Mouse (Mus musculus) testis, adult 2 months (tissue): ENCODE results near the gene Kcnab1. TPM values are rescaled to one million over a fixed set of nuclear protein-coding genes. Genes with fewer than 3 reads are reported as not detected.

Experiments used
- H3K27ac ChIP-seq: fragments of 200-500 bp; 2 replicates; pipeline ENCODE4 v1.5.1; 2012; ENCODE audit warnings: low read depth, low read length; ENCODE audit not compliant: control insufficient read depth, insufficient read depth
- H3K27me3 ChIP-seq: fragments of 200-500 bp; 2 replicates; pipeline ENCODE4 v1.6.1; 2012; ENCODE audit warnings: mild to moderate bottlenecking, low read length, moderate library complexity; ENCODE audit not compliant: control insufficient read depth, insufficient read depth
- H3K36me3 ChIP-seq: fragments of 200-500 bp; 2 replicates; pipeline ENCODE4 v1.6.1; 2012; ENCODE audit warnings: mild to moderate bottlenecking, low read length; ENCODE audit not compliant: control insufficient read depth, insufficient read depth
- H3K4me1 ChIP-seq: fragments of 200-500 bp; 2 replicates; pipeline ENCODE4 v1.6.1; 2012; ENCODE audit warnings: low read length; ENCODE audit not compliant: control insufficient read depth, insufficient read depth
- H3K4me3 ChIP-seq: fragments of 200-500 bp; 2 replicates; pipeline ENCODE4 v1.5.1; 2012; ENCODE audit warnings: low read depth, mild to moderate bottlenecking, low read length, moderate library complexity, mixed read lengths; ENCODE audit not compliant: control insufficient read depth
- CTCF ChIP-seq: fragments of 200-500 bp; IDR thresholded peaks from 2 replicates; pipeline ENCODE4 v1.5.1; 2012; ENCODE audit warnings: low read depth, mild to moderate bottlenecking, inconsistent platforms, low read length, moderate library complexity; ENCODE audit not compliant: control insufficient read depth, insufficient read depth, insufficient replicate concordance
- POLR2A ChIP-seq: fragments of 200-500 bp; IDR thresholded peaks from 2 replicates; pipeline ENCODE4 v1.6.1; 2012; ENCODE audit warnings: low read depth, mild to moderate bottlenecking, inconsistent platforms, low read length, moderate library complexity; ENCODE audit not compliant: control insufficient read depth
- polyA plus RNA-seq: library from polyadenylated mRNA; depleted of rRNA; stranded (reverse); fragments of >200 nt; gene quantifications from 2 replicates; pipeline ENCODE4 v1.2.3, GENCODE M21; 2012

The Kcnab1 gene
- polyA plus RNA-seq, 1 experiment: 2.5 TPM

GRCm38 (mm10) chr3:65340173-65340951, 231.2 kb downstream of the Kcnab1 start:
- no peaks in the 10 kb centered on the region for H3K27me3 ChIP-seq
- H3K4me3 ChIP-seq: no peak overlapping the region
- H3K36me3 ChIP-seq: no peaks in the 10 kb centered on the region
- no peak overlapping the region for H3K27ac ChIP-seq
- TF ChIP-seq POLR2A (no peak), CTCF (no peak)
- peaks cover 2% of the 10 kb centered on the region; the same call in 1 of the 2 replicates for H3K4me1 ChIP-seq

- Histone ChIP-seq H3K27ac (no peak overlapping the region), H3K4me3 (no peak overlapping the region), H3K36me3 (no peaks in the 10 kb centered on the region), H3K27me3 (no peaks in the 10 kb centered on the region), H3K4me1 (no peaks in the 10 kb centered on the region)
- TF ChIP-seq CTCF: no peak
- no peak for TF ChIP-seq POLR2A
Measured at GRCm38 (mm10) chr3:65346176-65346575, 237.0 kb downstream of the Kcnab1 start.

- Histone ChIP-seq H3K27me3 (no peaks in the 10 kb centered on the region), H3K4me1 (peaks cover 3% of the 10 kb centered on the region), H3K27ac (no peak overlapping the region), H3K36me3 (no peaks in the 10 kb centered on the region), H3K4me3 (no peak overlapping the region)
- TF ChIP-seq POLR2A (no peak), CTCF (no peak)
Measured at GRCm38 (mm10) chr3:65352278-65353127, 243.3 kb downstream of the Kcnab1 start.

DNA sequence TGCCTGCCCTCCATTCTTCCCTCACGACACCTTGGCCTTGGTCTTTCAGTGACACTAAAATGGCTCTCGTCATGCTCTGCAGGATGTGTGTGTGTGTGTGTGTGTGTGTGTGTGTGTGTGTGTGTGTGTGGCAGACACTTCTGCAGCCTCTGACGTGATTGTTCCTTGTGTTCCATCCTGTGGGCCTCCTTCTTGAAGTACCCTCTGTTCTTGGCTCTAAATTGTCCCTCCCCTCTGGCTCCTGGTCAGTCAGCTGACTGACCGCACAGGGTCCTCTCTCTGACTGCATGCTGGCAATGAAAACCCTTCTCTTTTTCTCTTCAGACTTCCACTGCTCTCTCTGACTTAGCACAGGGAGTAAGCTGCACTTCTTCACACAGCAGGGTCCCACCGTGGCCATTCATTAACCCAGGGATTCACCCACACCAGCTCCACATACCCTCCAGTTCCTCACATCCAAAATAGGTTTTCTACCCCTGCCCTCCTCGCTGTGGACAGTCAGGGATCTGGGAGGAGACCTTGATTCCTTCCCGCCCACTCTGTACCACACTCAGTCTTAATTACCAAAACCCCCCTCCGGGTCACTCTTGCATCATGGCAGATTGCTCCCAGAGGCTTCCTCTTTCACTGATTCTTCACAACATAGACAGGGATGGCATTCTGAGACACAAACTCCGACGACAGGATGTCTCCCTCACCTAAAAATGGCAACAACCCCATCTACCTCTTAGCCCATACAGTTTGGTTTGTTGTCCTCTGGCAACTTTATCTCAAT, 244.3 kb downstream of the Kcnab1 start:
- no peak overlapping the region for H3K4me3 ChIP-seq
- H3K27me3 ChIP-seq: no peaks in the 10 kb centered on the region
- H3K4me1 ChIP-seq: peaks cover 3% of the 10 kb centered on the region
- no peaks in the 10 kb centered on the region for H3K36me3 ChIP-seq
- no peak overlapping the region for H3K27ac ChIP-seq
- TF ChIP-seq POLR2A: no peak
- TF ChIP-seq CTCF: no peak

DNA sequence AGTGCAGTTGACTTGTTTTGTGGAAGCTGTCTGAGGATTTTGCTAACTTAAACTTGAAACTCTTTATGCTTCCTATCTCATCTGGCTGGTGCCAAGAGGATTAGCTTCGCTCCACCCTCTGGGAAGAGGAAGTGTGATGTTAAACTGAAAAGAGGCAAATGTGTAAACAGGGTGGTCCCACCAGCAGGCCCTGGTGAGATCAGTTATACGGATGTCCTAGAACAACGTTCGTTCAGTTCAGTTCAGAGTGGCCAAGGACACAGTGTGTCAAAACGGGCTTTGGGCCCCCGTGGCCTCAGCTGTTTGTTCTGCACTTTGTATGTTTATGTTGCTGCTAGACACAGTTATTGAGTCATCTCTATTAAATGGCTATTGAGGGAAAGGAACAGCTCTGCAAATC, 246.3 kb downstream of the Kcnab1 start:
- TF ChIP-seq POLR2A (no peak), CTCF (no peak)
- H3K4me3 ChIP-seq: no peak overlapping the region
- H3K4me1 ChIP-seq: peaks cover 3% of the 10 kb centered on the region
- H3K27ac ChIP-seq: peak overlapping the region; percentile 2; the same call in 1 of the 2 replicates
- H3K36me3 ChIP-seq: no peaks in the 10 kb centered on the region
- no peaks in the 10 kb centered on the region for H3K27me3 ChIP-seq

- Histone ChIP-seq H3K4me1 (no peaks in the 10 kb centered on the region; the same call in 1 of the 2 replicates), H3K27ac (peak overlapping the region; percentile 69), H3K36me3 (no peaks in the 10 kb centered on the region), H3K27me3 (no peaks in the 10 kb centered on the region), H3K4me3 (no peak overlapping the region)
- TF ChIP-seq POLR2A (no peak), CTCF (no peak)
Measured at GRCm38 (mm10) chr3:65358275-65358674, 249.1 kb downstream of the Kcnab1 start.
